Mouse (Mus musculus): ENCODE measurements around the gene Tcp11l2.

DNA sequence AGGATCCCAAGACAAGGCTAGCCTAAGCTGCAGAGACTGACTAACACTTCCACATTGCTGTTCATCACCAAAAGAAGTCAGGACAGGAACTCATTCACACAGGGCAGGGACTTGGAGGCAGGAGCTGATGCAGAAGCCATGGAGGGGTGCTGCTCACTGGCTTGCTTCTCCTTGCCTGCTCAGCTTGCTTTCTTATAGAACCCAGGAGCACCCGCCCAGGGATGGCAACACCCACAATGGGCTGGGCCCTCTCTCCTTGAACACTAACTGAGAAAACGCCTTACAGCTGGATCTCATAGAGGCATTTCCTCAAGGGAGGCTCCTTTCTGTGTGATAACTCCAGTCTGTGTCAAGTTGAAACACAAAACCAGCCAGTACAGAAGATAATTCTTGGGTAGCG is 38.6 kb downstream of the Tcp11l2 start:
- TF ChIP-seq CTCF (conservative IDR thresholded peaks at IDR 0.05; ENCODE audit: low read length) (no peak), POU5F1 (IDR thresholded peaks at IDR 0.05; ENCODE audit: borderline replicate concordance, low read length) (no peak)

All from E14TG2a.4 (cell line).